Mouse (Mus musculus) heart, postnatal 0 days (tissue): Measurements from ENCODE around the gene Slc9a7.

Experiments used
- CTCF ChIP-seq: IDR thresholded peaks from 2 replicates; pipeline ENCODE4 v1.5.1; 2016; ENCODE audit warnings: antibody characterized with exemption, control low read depth, low read depth
- EP300 ChIP-seq: IDR thresholded peaks from 2 replicates; pipeline ENCODE4 v1.6.1; 2016; ENCODE audit warnings: antibody characterized with exemption, low read depth

- no peak for TF ChIP-seq EP300
- no peak for TF ChIP-seq CTCF
Observed at GRCm38 (mm10) chrX:20059381-20059971, 232.1 kb downstream of the Slc9a7 start, which contains the start of gene Chst7.
